Mouse (Mus musculus): ENCODE data around the gene Mrpl33.

Mrpl33 gene

GRCm38 (mm10) chr5:31640542-31640941 lies 43.8 kb downstream of the Mrpl33 start:
- no peak for DNase-seq (ENCODE audit: low spot score in 2 of 2)

- DNase-seq (ENCODE audit: low spot score in 2 of 2) = no peak
Observed at GRCm38 (mm10) chr5:31642300-31642699, 45.6 kb downstream of the Mrpl33 start.

- DNase-seq (ENCODE audit: low spot score in 2 of 2) = no peak
Observed at GRCm38 (mm10) chr5:31644272-31644671, 47.5 kb downstream of the Mrpl33 start.

GRCm38 (mm10) chr5:31644847-31645246 lies 48.1 kb downstream of the Mrpl33 start:
- DNase-seq (ENCODE audit: low spot score in 2 of 2) = no peak

- DNase-seq (ENCODE audit: low spot score in 2 of 2) = no peak
Observed at GRCm38 (mm10) chr5:31645798-31646197, 49.1 kb downstream of the Mrpl33 start.

- DNase-seq (ENCODE audit: low spot score in 2 of 2) = no peak
Observed at GRCm38 (mm10) chr5:31646574-31646973, 49.8 kb downstream of the Mrpl33 start.

- no peak for DNase-seq (ENCODE audit: low spot score in 2 of 2)
Observed at GRCm38 (mm10) chr5:31647327-31647726, 50.6 kb downstream of the Mrpl33 start.

GRCm38 (mm10) chr5:31650518-31651288 lies 54.0 kb downstream of the Mrpl33 start:
- no peak for DNase-seq (ENCODE audit: low spot score in 2 of 2)

GRCm38 (mm10) chr5:31655688-31656190 lies 59.0 kb downstream of the Mrpl33 start:
- no peak for DNase-seq (ENCODE audit: low spot score in 2 of 2)

GRCm38 (mm10) chr5:31666176-31666575 lies 69.4 kb downstream of the Mrpl33 start:
- DNase-seq (ENCODE audit: low spot score in 2 of 2) = no peak

- DNase-seq (ENCODE audit: low spot score in 2 of 2) = no peak
Observed at GRCm38 (mm10) chr5:31668325-31668968, 71.7 kb downstream of the Mrpl33 start.

GRCm38 (mm10) chr5:31669984-31670383 lies 73.2 kb downstream of the Mrpl33 start:
- no peak for DNase-seq (ENCODE audit: low spot score in 2 of 2)

- no peak for DNase-seq (ENCODE audit: low spot score in 2 of 2)
Observed at GRCm38 (mm10) chr5:31671137-31671536, 74.4 kb downstream of the Mrpl33 start.

- DNase-seq (ENCODE audit: low spot score in 2 of 2) = no peak
Observed at GRCm38 (mm10) chr5:31673431-31673830, 76.7 kb downstream of the Mrpl33 start.

- no peak for DNase-seq (ENCODE audit: low spot score in 2 of 2)
Observed at GRCm38 (mm10) chr5:31678000-31678399, 81.3 kb downstream of the Mrpl33 start.

GRCm38 (mm10) chr5:31680183-31680582 lies 83.4 kb downstream of the Mrpl33 start:
- DNase-seq (ENCODE audit: low spot score in 2 of 2) = no peak

GRCm38 (mm10) chr5:31682305-31682704 lies 85.6 kb downstream of the Mrpl33 start:
- DNase-seq (ENCODE audit: low spot score in 2 of 2) = no peak

- no peak for DNase-seq (ENCODE audit: low spot score in 2 of 2)
Observed at GRCm38 (mm10) chr5:31686040-31686439, 89.3 kb downstream of the Mrpl33 start.

- no peak for DNase-seq (ENCODE audit: low spot score in 2 of 2)
Observed at GRCm38 (mm10) chr5:31687972-31688371, 91.2 kb downstream of the Mrpl33 start.

- DNase-seq (ENCODE audit: low spot score in 2 of 2) = no peak
Observed at GRCm38 (mm10) chr5:31693191-31693590, 96.5 kb downstream of the Mrpl33 start.

GRCm38 (mm10) chr5:31696971-31697643 lies 100.4 kb downstream of the Mrpl33 start, which contains the start of gene Rbks:
Rbks (minus strand) TSS chr5:31697627.
- DNase-seq (ENCODE audit: low spot score in 2 of 2) = peak in 1 of 2 experiments; percentile 6

GRCm38 (mm10) chr5:31697644-31698296 lies 101.0 kb downstream of the Mrpl33 start, which contains the start of gene Babam2:
Babam2 (plus strand) TSS chr5:31697684.
- DNase-seq (ENCODE audit: low spot score in 2 of 2) = peak; percentile 90 to 94

All from thymus, postnatal 10 days (tissue).